ENCODE assay signal across 16 mouse cellular contexts in genomic region chr5:120602210-120602609, GRCm38 (mm10). TPM values are rescaled to one million over a fixed set of nuclear protein-coding genes. Genes with fewer than 3 reads are reported as not detected.
"Had no signal": no experiment of that assay in that cellular context is flagged by ENCODE, and none has a peak within 500 bp of the region (broad histone marks: within the 10 kb centered on the region; RNA-seq: fewer than 3 reads in every experiment).

No protein-coding gene starts in this region.

- H3K9me3 ChIP-seq: kidney, embryonic 15.5 days; limb, embryonic 13.5 days; neural tube, embryonic 12.5 days; stomach, embryonic 15.5 days had no signal

- H3K36me3 ChIP-seq: kidney, embryonic 15.5 days; neural tube, embryonic 12.5 days; stomach, embryonic 15.5 days had no signal

- H3K27ac ChIP-seq: kidney, embryonic 15.5 days; limb, embryonic 13.5 days; liver, embryonic 14.5 days; neural tube, embryonic 12.5 days; stomach, embryonic 15.5 days had no signal

- H3K4me2 ChIP-seq: kidney, embryonic 15.5 days; limb, embryonic 13.5 days; neural tube, embryonic 12.5 days; stomach, embryonic 15.5 days had no signal

- DNase-seq: kidney, postnatal 14 days; left cerebral cortex, postnatal 4 days; lung, adult 18-20 months; midbrain, embryonic 14.5 days; retina, postnatal 1 day; right cerebral cortex, postnatal 14 days; thymus, adult 2 months; thymus, postnatal 25 days had no signal

- H3K4me3 ChIP-seq: kidney, embryonic 15.5 days; limb, embryonic 13.5 days; neural tube, embryonic 12.5 days; stomach, embryonic 15.5 days had no signal

- H3K27me3 ChIP-seq: kidney, embryonic 15.5 days; limb, embryonic 13.5 days; neural tube, embryonic 12.5 days; stomach, embryonic 15.5 days had no signal

- H3K9ac ChIP-seq: kidney, embryonic 15.5 days; limb, embryonic 13.5 days; liver, embryonic 14.5 days; neural tube, embryonic 12.5 days; stomach, embryonic 15.5 days had no signal

RNA-seq across cellular contexts. Expression of gene Cfap73, which starts 31.8 kb away (rescaled TPM):
- polyA plus RNA-seq: kidney, embryonic 15.5 days; large intestine, adult 2 months; limb, embryonic 13.5 days; liver, adult 2 months; liver, embryonic 14.5 days; midbrain, embryonic 14.5 days; neural tube, embryonic 12.5 days; spleen, adult 2 months; stomach, embryonic 15.5 days had no signal
